Mouse (Mus musculus): ENCODE data around the gene Rexo1.

- TF ChIP-seq CTCF (IDR thresholded peaks at IDR 0.05; ENCODE audit: low read depth): peak; percentile 39
- no peak for TF ChIP-seq EP300 (optimal IDR thresholded peaks at IDR 0.05)
Measured at GRCm38 (mm10) chr10:80576351-80577194, 15.2 kb upstream of the Rexo1 start.

All from stomach, postnatal 0 days (tissue).